Mouse (Mus musculus): ENCODE results near the gene Hmgcs2. TPM values are rescaled to one million over a fixed set of nuclear protein-coding genes. Genes with fewer than 3 reads are reported as not detected.

Gene Hmgcs2
- total and polyA plus RNA-seq, 3 experiments, result not detected

- Histone ChIP-seq H3K4me1 (ENCODE audit: control insufficient read depth in 1 of 2, insufficient read depth in 2 of 2) (peaks cover 0 to 9% of the 10 kb centered on the region in 2 experiments; a peak in 3 of 4 replicates), H3K4me2 (ENCODE audit: insufficient read depth, low read depth, poor library complexity, severe bottlenecking) (no peak overlapping the region), H3K4me3 (replicated peaks in 1 of 3; ENCODE audit: low read depth in 2 of 3, low read length in 2 of 3, poor library complexity in 1 of 3) (no peak overlapping the region), H3K27me3 (replicated peaks) (no peaks in the 10 kb centered on the region), H3K9ac (ENCODE audit: insufficient read depth, low read depth) (no peak overlapping the region), H3K27ac (ENCODE audit: insufficient read depth, low read depth) (no peak overlapping the region), H3K9me3 (replicated peaks; ENCODE audit: low read length) (no peaks in the 10 kb centered on the region), H3K36me3 (replicated peaks in 1 of 2; ENCODE audit: control insufficient read depth in 1 of 2, insufficient read depth in 1 of 2, low read length in 1 of 2) (peaks cover 0 to 6% of the 10 kb centered on the region in 2 experiments), H3K79me2 (replicated peaks; ENCODE audit: control insufficient read depth, extremely low read depth, insufficient read depth, poor library complexity, severe bottlenecking) (peaks cover 34% of the 10 kb centered on the region)
- TF ChIP-seq ZC3H11A (IDR thresholded peaks at IDR 0.05; ENCODE audit: low read depth, low read length), result no peak
- TF ChIP-seq EP300 (IDR thresholded peaks at IDR 0.05; ENCODE audit: low read length), result no peak
- TF ChIP-seq GABPA (IDR thresholded peaks at IDR 0.05; ENCODE audit: insufficient replicate concordance, low read depth, low read length), result no peak
- no peak for TF ChIP-seq USF2 (conservative IDR thresholded peaks at IDR 0.05; ENCODE audit: low read depth, low read length)
- TF ChIP-seq BHLHE40 (IDR thresholded peaks at IDR 0.05; ENCODE audit: low read depth, low read length), result no peak
- TF ChIP-seq MYC (IDR thresholded peaks at IDR 0.05; ENCODE audit: low read depth, low read length), result no peak
- no peak for TF ChIP-seq IRF4 (IDR thresholded peaks at IDR 0.05; ENCODE audit: low read depth, low read length)
- TF ChIP-seq CHD1 (IDR thresholded peaks at IDR 0.05; ENCODE audit: low read depth, low read length), result no peak
- DNase-seq (ENCODE audit: extremely low read depth), result no peak
- dilution Hi-C loops (cut with MboI; ENCODE audit: extremely low pct_ligation_motif_present, extremely low pct_unique_long_range_greater_than_20kb, low sequenced_read_pairs), result no loop called here
- in situ Hi-C loops (cut with MboI; ENCODE audit: low pct_ligation_motif_present, low pct_unique_long_range_greater_than_20kb, low sequenced_read_pairs), result loop anchor here (25.0 kb wide), 1 partner anchor 579 kb away; no protein-coding TSS in a partner anchor
Measured at GRCm38 (mm10) chr3:98340818-98341594, 60.8 kb downstream of the Hmgcs2 start.

DNA sequence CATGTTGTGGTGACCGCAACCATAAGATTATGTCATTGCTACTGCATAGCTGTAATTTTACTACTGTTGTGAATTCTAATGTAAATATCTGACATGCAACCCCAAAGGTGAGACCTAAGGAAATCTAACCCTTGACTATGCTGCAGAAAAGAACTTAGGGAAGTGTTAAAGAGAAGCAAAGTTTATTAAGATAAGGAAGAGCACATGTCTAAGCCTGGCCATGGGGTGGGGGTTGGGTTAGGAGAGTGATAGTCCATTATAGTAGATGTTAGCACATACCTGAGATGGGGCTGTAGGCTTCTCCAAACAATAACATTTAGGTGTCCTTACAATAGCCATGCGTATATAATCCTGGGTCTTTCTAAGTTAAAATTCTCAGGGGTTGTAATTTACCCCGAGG, 63.0 kb downstream of the Hmgcs2 start:
- Histone ChIP-seq H3K4me1 (ENCODE audit: control insufficient read depth in 1 of 2, insufficient read depth in 2 of 2) (peaks cover 4 to 16% of the 10 kb centered on the region in 2 experiments; a peak in 3 of 4 replicates), H3K9me3 (replicated peaks; ENCODE audit: low read length) (no peaks in the 10 kb centered on the region), H3K27me3 (replicated peaks) (no peaks in the 10 kb centered on the region), H3K36me3 (replicated peaks in 1 of 2; ENCODE audit: control insufficient read depth in 1 of 2, insufficient read depth in 1 of 2, low read length in 1 of 2) (no peaks in the 10 kb centered on the region), H3K9ac (ENCODE audit: insufficient read depth, low read depth) (no peak overlapping the region), H3K27ac (ENCODE audit: insufficient read depth, low read depth) (no peak overlapping the region), H3K4me3 (replicated peaks in 1 of 3; ENCODE audit: low read depth in 2 of 3, low read length in 2 of 3, poor library complexity in 1 of 3) (no peak overlapping the region), H3K4me2 (ENCODE audit: insufficient read depth, low read depth, poor library complexity, severe bottlenecking) (no peak overlapping the region), H3K79me2 (replicated peaks; ENCODE audit: control insufficient read depth, extremely low read depth, insufficient read depth, poor library complexity, severe bottlenecking) (peaks cover 12% of the 10 kb centered on the region)
- TF ChIP-seq TCF12 (IDR thresholded peaks at IDR 0.05; ENCODE audit: low read depth, low read length) (no peak), RAD21 (IDR thresholded peaks at IDR 0.05; ENCODE audit: low read depth, low read length) (no peak), MEF2A (IDR thresholded peaks at IDR 0.05; ENCODE audit: borderline replicate concordance, low read depth, low read length) (no peak)
- dilution Hi-C loops (cut with MboI; ENCODE audit: extremely low pct_ligation_motif_present, extremely low pct_unique_long_range_greater_than_20kb, low sequenced_read_pairs) (no loop called here), in situ Hi-C loops (cut with MboI; ENCODE audit: low pct_ligation_motif_present, low pct_unique_long_range_greater_than_20kb, low sequenced_read_pairs) (loop anchor here (25.0 kb wide), 1 partner anchor 581 kb away; no protein-coding TSS in a partner anchor)
- no peak for DNase-seq (ENCODE audit: extremely low read depth)

GRCm38 (mm10) chr3:98348106-98348505, 67.9 kb downstream of the Hmgcs2 start:
- DNase-seq (ENCODE audit: extremely low read depth), result peak; percentile 81
- dilution Hi-C loops (cut with MboI; ENCODE audit: extremely low pct_ligation_motif_present, extremely low pct_unique_long_range_greater_than_20kb, low sequenced_read_pairs), result no loop called here
- in situ Hi-C loops (cut with MboI; ENCODE audit: low pct_ligation_motif_present, low pct_unique_long_range_greater_than_20kb, low sequenced_read_pairs), result loop anchor here (25.0 kb wide), 1 partner anchor 586 kb away; no protein-coding TSS in a partner anchor
- H3K9me3 ChIP-seq (replicated peaks; ENCODE audit: low read length), result no peaks in the 10 kb centered on the region
- no peaks in the 10 kb centered on the region for H3K79me2 ChIP-seq (replicated peaks; ENCODE audit: control insufficient read depth, extremely low read depth, insufficient read depth, poor library complexity, severe bottlenecking)
- peak overlapping the region; percentile 19; the same call in 1 of the 2 replicates for H3K27ac ChIP-seq (ENCODE audit: insufficient read depth, low read depth)
- peak overlapping the region; percentile 95 for H3K4me2 ChIP-seq (ENCODE audit: insufficient read depth, low read depth, poor library complexity, severe bottlenecking)
- H3K4me1 ChIP-seq (ENCODE audit: control insufficient read depth in 1 of 2, insufficient read depth in 2 of 2), result peaks cover 9 to 23% of the 10 kb centered on the region in 2 experiments; a peak in 3 of 4 replicates
- H3K4me3 ChIP-seq (replicated peaks in 1 of 3; ENCODE audit: low read depth in 2 of 3, low read length in 2 of 3, poor library complexity in 1 of 3), result peak overlapping the region in 2 of 3 experiments; percentile 7 to 45
- peak overlapping the region; percentile 45; the same call in 1 of the 2 replicates for H3K9ac ChIP-seq (ENCODE audit: insufficient read depth, low read depth)
- H3K27me3 ChIP-seq (replicated peaks), result peaks cover 2% of the 10 kb centered on the region
- no peaks in the 10 kb centered on the region for H3K36me3 ChIP-seq (replicated peaks in 1 of 2; ENCODE audit: control insufficient read depth in 1 of 2, insufficient read depth in 1 of 2, low read length in 1 of 2)
- no peak for TF ChIP-seq CTCF (conservative IDR thresholded peaks at IDR 0.05 in 1 of 2, IDR thresholded peaks at IDR 0.05 in 1 of 2; ENCODE audit: low read depth in 2 of 2, low read length in 2 of 2)
- TF ChIP-seq HCFC1 (IDR thresholded peaks at IDR 0.05; ENCODE audit: low read depth, low read length), result peak; percentile 44
- TF ChIP-seq ZMIZ1 (IDR thresholded peaks at IDR 0.05; ENCODE audit: low read depth, low read length), result no peak
- TF ChIP-seq MAZ (IDR thresholded peaks at IDR 0.05; ENCODE audit: low read depth, low read length), result no peak
- peak; percentile 88 for TF ChIP-seq MYC (IDR thresholded peaks at IDR 0.05; ENCODE audit: low read depth, low read length)
- TF ChIP-seq MAFK (IDR thresholded peaks at IDR 0.05; ENCODE audit: insufficient replicate concordance, low read length), result no peak
- TF ChIP-seq SIN3A (IDR thresholded peaks at IDR 0.05; ENCODE audit: low read length), result peak; percentile 73; the same call in 1 of the 2 replicates
- no peak for TF ChIP-seq PAX5 (IDR thresholded peaks at IDR 0.05; ENCODE audit: low read length)
- TF ChIP-seq MXI1 (IDR thresholded peaks at IDR 0.05; ENCODE audit: low read depth, low read length), result peak; percentile 77
- TF ChIP-seq MEF2A (IDR thresholded peaks at IDR 0.05; ENCODE audit: borderline replicate concordance, low read depth, low read length), result peak; percentile 46
- no peak for TF ChIP-seq NELFE (IDR thresholded peaks at IDR 0.05; ENCODE audit: low read depth, low read length)
- peak; percentile 64; the same call in 1 of the 2 replicates for TF ChIP-seq TCF12 (IDR thresholded peaks at IDR 0.05; ENCODE audit: low read depth, low read length)
- TF ChIP-seq JUN (IDR thresholded peaks at IDR 0.05; ENCODE audit: insufficient read depth, low read depth, low read length), result no peak; the same call in 1 of the 2 replicates
- TF ChIP-seq RAD21 (IDR thresholded peaks at IDR 0.05; ENCODE audit: low read depth, low read length), result no peak
- TF ChIP-seq ZC3H11A (IDR thresholded peaks at IDR 0.05; ENCODE audit: low read depth, low read length), result no peak
- no peak for TF ChIP-seq NRF1 (IDR thresholded peaks at IDR 0.05; ENCODE audit: low read depth, low read length)
- TF ChIP-seq SMC3 (IDR thresholded peaks at IDR 0.05; ENCODE audit: low read depth, low read length), result no peak

Measured in CH12.LX (cell line).